Mouse (Mus musculus) adipocyte (in vitro differentiated cells): ENCODE results near the gene Nkx6-1.

ENCODE experiments used
- DNase-seq: peaks from one replicate; pipeline ENCODE4 v3.0.0-alpha.2; 2016; ENCODE audit warnings: low spot score

The Nkx6-1 gene

DNA sequence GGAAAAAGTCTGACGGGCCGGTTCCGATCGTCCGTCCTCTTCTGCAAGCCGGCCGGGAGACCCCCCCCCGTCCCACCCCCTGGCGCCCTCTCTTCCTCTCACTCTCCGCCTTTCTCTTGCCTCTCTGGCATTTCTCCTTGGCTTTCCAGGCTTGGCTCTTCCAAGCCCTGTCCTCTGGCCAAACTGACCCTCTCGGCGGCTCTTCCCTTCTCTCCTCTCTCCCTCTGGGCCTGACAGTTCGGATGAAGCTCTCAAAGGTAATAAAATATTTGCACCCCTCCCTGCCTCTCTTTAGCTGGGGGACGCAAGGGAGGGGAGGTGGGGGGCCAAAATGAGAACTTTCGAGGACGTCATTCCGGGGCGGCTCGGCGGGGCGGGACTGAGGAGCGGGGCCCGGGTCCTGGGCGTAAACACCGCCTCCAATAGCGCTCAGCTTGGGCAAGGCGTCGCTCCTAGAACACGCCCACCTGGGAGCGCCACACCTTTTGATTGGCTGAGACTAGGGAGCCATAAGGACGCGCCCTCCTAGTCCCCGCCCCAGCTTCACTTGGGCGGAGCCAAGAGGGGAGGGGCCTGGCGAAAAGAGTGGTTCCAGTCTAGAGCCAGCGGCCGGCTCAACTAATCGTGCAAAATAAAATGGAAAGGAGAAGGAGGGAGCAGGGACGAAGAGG lies at the start of gene Nkx6-1:
TSS of gene Nkx6-1 (minus strand) at position 52 of the 671 bp plus-strand sequence.
- DNase-seq: no peak

DNA sequence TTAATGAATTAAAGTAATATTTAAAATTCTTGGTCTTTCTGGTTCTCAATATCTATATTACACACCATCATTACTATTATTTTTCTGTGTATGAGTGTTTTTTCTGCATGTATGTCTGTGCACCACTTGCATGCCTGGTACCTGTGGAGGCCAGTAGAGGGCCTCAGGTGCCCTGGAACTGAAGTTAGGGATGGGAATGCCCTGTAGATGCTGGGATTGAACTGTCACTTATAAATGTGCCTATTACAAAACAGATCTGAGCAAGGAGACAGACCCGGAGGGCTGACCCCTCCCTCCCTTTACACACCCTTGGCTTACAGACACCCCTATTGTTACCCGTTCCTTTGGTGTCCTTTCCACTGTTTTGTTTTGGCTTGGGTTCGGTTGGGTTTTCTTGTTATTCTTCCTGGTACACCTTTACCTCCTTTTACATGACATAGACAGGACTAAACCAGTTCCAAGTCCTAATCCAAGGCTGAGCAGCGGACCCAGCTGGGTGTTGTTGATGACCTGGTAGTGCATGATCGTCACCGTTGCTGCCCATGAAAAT lies 48.3 kb upstream of the Nkx6-1 start:
- DNase-seq: no peak

DNA sequence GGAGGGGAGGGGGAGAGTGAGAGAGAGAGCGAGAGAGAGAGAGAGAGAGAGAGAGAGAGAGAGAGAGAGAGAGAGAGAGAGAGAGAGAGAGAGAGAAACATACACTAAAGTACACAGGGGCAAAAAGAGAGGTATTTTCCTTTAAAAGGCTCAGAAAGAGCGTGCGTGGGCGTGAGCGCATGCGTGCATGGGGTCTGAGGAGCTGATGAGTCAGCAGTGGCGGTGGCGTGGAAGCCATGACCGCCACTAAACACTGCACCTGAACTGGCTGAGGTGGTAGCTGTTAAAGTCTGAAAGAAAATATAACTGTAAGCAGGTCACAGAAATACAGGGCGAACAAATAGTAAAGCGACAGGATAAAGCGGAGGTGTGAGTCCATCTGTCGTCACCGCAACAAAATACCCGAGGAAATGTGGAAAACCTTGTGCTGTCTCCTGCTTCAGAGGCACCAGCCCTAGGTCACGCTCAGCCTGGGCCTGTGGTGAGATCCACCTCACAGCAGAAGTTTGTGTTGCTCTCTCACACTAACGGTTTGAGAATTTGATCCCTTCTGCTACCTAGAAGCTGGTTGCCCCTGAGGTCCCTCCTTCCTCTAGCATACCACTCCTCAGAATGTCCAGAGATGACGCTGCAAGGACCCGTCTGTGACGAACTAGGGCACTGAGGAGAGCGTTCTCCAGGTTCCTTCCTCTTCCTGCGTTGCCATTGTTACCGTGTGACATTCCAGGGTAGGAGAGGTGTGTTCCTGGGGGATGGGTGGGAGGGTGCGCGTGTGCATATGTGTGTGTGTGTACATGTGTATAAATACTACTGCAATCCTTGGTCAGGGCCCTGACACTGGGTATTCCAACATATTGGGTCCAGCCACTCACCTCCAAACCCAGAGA lies 38.8 kb upstream of the Nkx6-1 start:
- DNase-seq: no peak

DNA sequence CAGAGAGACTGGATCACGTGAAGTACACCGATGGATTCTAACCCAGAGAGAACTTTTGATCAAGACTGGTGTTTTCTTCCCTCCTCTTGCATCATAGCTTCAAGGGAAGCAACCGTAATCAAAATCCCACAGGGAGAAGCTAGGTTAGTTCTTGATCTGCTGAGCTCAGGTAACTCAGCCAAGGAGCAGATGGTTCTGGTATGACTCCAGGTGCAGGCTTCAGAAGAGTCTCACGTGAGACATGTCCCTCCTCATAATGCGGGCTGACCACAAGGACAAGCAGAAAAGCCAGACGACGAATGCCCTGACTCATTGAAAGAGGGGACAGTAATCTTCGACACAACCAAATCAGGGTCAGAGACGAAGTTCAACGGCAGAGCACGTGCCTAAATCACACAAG lies 37.8 kb upstream of the Nkx6-1 start:
- DNase-seq: no peak

DNA sequence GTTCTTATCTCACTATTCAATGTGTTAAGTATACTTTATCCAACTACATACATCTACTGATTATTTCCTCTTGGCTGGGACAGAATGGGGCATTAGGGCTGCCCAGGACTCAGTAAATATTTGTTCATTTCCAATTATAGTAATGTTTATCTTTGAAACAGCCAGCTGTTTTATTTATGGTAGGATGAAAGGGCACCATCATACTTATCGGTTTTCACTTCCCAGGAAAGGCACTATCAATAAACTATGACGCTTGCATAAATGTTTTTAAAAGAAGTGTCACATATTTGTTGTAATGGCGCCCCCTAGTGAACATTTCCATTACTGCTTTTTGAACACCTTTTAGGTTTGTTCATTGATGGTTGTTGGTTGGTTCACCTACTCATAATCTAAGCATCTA lies 35.8 kb upstream of the Nkx6-1 start:
- peak; percentile 30 for DNase-seq

DNA sequence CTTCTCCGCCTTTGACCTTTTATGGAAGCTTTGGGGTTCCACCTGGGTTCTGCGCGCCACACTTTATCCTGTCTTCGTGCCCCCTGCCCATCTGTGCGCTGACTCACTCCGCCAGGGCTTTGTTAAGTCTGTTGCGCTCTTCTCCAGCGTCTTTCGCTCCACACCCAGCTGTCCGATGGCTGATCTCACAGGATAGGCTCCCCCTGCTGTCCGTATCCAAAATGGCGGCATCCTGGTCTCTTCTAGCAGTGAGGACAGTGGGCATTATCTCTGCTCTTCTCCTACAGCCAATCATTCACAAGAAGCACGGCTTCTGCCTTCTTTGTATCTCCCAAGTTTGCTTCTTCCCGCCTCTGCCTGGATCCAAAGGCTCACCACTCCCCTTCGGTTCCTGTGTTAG lies 23.8 kb upstream of the Nkx6-1 start:
- no peak for DNase-seq

DNA sequence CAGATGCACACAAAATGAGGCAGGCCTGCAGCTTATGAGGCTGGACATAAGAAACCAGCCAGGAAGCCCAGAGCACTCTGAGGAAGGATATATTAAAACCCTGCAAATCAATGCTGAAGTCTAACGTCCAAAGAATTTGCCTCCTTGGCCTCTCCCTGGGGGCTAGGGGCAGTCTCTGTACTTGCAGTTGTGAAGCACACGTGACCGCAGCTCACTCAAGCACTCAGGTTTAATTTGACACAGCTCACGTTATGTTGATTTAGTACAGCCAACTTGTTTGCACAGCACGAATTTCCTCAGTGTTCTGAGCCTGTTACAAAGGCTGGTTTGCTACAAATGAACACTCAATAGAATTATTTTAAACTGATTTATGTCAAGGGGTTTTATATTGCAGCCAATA lies 18.5 kb upstream of the Nkx6-1 start:
- no peak for DNase-seq

DNA sequence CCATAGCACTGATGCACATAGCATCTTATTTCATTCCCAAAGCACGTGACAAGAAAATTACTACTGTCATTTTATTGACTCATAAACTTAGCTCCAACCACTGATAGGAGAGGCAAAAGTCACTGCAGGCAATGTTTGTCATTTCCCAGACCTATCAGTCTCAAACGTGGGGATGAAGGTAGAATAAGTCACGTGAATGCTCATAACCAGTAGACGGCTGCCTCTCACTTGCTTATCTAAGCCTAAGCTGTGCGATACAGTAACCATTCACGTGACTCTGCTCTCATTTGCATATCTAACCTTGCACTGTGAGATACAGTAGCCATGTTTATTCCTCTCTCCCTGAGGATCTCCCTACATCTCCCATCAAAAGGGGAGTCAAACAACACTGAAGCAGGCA lies 15.5 kb upstream of the Nkx6-1 start:
- DNase-seq: no peak

DNA sequence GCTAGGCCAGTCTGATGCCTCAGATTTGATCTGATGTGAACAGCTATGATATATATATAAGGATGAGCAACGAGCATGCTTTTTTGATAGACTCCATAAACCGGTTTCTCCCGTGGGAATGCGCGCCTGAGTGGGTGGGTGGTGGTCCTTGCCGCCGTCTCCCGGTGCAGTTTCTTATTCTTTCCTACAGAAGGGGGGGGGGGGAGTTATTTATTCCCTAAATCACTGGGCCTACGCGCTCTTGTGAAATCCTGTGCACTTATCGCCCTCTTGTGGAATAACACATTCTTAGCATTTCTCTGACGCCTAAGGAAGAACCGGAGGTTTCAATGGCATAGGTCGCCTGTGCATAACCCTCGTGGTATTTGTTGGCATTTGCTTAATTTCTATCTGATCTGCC lies 4.6 kb upstream of the Nkx6-1 start:
- DNase-seq: peak; percentile 67

DNA sequence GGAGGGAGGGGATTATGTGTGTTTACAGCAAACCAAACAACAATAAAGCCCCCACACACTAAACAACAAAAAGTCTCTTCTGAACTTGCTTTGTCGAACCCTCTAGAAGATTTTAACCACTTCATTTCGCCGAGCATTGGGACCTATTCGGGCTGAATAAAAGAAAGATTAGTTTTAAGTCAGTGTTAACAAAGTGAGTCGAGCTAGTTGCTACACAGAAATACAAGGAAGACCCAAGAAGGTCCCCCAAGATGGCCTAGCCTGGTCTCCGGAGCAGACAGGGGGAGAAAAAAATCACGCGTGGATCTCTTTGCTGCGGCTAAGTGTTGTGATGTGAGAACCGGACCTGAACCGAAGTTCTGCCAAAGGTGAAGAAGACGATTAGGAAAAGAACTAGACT lies 3.7 kb upstream of the Nkx6-1 start:
- DNase-seq: no peak

DNA sequence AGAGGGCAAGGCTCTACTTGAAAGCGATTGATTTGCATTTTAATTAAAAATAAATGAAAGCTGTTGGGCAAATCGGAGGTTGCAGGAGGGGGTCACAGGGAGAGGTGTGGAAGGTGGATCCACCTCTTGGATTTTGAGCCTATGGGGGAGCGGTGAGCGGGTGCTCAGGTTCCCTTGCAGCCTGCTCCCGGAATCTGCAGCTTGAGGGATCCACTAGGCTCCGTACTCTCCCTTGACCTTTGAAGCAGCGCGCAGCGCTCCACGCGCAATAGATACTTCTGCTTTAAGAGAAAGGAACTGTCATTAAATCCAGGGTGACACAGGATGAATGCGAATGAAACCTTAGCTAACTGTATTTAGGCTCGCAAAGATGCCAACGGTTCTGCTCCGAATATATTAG lies 3.2 kb upstream of the Nkx6-1 start:
- DNase-seq: no peak

DNA sequence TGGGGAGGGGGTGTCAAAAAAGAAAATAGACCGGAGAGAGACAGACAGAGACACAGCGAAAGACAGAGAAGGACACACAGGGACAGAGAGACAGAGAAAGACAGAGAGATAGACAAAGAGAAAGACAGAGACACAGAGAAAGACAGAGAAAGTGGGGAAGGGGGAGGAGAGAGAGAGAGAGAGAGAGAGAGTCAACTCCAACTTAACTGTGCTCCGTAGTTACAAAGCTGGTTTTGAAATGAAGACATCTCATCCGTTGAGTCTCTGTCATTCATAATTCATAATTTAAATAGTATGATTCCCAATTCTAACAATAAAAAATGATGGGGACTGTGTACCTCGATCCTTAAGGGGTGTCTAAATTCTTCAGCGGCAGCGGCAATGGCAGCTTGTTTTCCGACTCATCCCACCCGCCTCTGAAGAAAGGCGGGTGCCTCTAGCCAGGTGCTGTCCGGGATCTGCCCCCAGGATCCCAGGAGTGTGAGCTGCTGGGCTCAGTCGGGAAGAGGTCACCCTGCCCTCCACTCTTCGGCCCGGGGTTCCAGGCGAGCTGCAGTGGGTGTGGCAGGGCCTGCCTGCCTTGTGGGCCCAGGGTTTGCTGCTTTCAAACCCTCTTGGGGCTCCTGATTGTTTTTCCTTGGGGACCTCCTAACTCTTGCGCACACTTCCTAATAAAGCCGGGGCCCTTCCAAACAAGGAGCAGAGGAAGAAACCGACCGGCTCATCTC lies 2.6 kb upstream of the Nkx6-1 start:
- DNase-seq: no peak

DNA sequence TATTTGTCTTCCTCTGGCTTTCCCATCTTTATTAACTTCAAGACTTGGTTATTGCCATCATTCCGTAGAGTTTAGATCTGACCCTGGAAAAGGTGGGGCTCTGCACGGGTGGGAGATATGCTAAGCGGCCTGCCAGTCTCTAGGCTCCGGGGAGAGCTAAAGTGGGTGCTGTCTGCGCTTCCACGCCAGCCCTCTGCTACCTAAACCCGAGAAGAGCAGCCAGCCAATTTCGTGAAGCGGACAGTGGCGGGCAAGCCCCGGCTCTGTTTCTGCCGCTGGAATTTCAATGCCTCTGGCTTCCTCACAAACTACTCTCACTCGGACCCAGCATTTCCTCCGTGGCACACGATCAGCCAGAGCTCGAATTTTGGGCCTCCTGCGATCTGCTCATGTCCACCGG lies 1.9 kb upstream of the Nkx6-1 start:
- no peak for DNase-seq

DNA sequence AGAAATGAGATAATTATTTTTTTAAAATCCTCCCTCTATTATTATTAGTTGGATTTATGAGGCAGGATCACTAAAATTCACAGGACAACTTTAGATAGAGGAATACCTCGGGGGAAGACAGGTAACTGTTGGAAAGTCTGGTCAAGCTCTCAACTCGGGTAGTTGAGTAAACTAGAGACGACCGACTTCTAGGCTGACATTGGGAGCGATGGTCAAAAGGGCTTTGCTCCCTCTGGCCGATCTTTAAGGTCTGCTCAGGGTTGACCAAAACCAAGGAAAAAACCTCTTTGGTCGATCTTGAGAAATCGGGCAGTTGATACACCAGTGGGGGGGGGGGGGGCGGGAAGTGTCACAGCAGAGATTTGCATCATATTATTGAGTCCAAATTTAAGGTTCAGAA lies 1.3 kb upstream of the Nkx6-1 start:
- no peak for DNase-seq

DNA sequence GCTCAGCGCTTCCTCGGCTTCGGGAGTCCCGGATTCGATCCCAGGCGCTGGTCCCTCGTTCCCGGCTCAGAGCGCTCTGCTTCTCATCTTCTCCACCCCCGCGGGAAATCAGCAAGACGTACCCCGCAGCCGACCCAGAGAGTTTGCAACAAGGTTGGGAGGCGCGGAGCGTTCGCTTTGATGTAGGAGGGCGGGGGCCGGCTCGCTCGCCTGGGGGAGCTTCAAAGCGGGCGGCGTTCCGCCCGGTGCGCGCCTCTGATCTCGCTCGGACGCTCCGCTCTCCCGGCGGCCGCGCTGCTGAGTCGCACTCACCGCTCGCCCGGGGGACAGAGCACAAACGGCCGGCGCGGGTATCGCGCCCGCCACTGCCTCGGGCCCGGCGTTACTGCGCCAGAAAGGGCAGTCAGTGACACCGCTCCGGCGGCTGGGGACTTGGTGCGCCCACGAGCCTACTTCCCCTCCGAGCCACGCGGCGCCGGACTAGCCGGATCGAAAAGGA lies 324 bp downstream of the Nkx6-1 start:
- DNase-seq: no peak

DNA sequence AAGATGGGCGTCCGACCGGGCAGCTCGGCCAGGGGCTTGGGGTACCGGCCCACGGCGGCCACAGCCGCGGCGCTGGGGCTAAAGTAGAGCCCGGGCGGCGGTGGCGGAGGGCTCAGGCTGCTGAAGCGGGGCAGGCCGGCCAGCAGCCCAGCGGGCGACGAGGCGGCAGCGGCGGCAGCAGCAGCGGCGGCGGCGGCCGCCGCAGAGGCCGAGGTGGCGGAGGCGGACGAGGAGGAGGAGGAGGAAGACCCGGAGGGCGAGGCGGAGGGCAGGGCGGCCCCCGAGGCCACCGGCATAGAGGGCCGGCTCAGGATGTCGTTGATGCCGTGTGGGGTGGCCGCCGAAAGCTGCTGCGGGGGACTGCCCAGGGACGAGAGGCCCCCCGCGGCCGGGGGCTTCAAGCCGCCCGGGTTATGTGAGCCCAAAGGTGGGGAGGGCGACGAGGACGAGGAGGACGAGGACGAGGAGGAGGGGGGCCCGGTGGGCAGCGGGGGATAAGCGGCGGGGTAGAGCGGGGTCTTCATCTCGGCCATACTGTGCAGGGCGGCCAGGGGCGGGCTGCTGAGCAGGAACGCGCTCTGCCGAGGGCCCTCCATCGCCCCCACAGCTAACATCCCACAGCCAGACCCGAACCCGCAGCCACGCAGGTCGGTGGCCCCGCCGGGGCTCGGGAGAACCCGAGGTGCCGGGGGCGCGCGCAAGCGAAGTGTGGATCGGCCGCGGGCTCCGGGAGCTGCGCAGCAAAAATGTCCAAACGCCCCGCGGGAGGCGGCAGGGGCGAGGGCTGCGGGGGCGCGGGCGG lies 974 bp downstream of the Nkx6-1 start:
- DNase-seq: no peak

DNA sequence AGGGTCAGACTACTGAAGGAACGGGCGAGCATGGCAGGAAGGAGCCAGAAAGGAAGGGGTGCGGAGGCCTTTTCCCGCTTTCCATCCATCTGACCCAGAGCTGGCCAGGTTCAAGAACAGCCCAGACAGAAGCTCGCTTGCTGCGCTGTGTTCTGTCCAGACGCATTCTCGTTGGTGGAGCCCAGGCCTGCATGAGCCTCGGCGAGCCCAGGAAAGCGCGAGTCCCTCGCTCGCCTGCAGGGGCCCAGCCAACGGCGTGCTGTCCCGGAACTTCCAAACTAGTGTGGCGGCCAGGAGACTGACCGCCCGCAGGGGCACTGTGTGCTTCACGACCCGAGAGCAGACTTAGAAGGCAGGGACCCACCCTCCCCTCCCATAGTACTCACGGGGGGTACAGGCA lies 1.6 kb downstream of the Nkx6-1 start:
- DNase-seq: no peak

DNA sequence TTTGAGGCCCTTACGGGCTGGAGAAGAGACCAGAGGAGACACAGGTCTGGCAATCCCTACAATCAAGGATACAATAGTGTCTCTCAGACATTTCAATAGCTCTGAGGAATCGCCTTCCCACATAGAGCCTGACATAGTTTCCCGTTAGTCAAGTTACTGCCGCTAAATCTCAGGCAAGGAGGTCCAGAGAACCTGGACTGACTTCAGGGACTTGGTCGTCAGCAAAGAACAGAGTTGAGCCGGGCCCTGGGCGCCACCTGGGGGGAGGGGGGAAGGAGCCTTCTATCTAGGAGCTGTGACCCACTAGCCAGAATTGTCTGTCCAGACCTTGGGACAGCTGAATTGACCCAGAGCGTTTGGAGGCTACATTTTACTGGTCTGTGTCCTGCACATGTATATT lies 2.3 kb downstream of the Nkx6-1 start:
- DNase-seq: no peak

DNA sequence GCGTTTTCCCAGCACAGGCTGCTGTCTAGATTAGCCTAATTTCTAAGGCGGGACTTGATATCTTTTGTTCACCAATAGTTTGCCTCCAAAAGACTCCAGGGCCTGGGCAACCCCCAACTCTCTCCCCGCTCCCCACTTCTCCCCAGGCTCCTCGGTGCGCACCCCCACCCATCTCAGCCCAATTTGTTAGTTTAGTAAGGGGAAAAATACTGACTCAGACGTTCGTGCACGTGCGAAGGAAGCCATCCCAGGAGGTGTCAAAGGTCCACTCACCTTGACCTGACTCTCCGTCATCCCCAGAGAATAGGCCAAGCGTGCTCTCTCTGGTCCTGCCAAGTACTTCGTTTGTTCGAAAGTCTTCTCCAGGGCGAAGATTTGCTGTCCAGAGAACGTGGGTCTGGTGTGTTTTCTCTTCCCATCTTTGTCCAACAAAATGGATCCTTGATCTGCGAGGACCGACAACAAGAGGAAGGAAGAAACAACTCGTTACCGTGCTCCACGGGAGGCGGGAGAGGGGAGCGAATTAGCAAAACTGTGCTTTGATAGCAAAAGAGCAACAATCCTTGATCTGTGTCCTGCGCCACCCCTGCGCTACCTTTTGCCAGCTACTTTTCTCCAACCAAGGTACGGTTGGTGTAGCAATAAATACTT lies 3.1 kb downstream of the Nkx6-1 start:
- DNase-seq: no peak

DNA sequence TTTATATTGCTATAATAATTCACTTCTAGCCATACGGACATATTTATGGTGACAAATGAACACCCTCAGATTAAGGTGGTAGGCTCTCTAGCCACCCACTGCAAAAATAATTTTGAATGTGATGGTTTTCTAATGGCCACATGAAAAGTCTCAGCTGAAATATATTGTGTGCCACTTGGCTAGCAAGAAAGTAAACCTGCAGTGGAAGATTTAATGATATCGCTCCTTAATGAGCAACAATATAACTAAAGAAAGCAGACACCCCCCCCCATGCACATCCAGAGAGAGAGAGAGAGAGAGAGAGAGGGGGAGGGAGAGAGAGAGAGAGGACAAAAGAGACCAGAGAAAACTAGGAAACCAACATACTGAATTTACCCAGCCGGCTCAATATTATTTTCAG lies 4.1 kb downstream of the Nkx6-1 start:
- no peak for DNase-seq

DNA sequence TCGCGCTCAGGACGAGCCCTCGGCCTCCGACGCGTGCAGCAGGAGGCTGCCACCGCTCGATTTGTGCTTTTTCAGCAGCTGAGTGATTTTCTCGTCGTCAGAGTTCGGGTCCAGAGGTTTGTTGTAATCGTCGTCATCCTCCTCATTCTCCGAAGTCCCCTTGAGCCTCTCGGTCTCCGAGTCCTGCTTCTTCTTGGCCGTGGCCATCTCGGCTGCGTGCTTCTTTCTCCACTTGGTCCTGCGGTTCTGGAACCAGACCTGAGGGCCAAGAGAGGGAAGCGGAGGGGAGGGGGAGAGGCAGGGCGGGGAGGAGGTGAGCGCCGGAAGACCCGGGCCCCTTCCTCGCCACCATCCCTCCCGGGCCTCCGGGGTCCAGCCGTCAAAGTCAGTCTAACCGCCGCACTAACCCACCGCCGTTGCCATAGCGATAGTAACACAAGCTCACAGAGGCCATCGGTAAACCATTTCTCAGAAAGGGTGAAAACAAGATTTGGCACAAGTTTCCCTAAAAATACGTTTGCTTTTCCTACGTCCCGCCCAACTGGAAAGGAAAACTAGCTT lies 5.3 kb downstream of the Nkx6-1 start:
- no peak for DNase-seq
